Mouse (Mus musculus): Measurements from ENCODE around the gene Zcchc4.
A peak's percentile ranks its signal among the peaks of the same experiment; 100 is the strongest.

- TF ChIP-seq CTCF (IDR thresholded peaks at IDR 0.05 in 2 of 3, conservative IDR thresholded peaks at IDR 0.05 in 1 of 3; ENCODE audit: control insufficient read depth in 1 of 3, insufficient read depth in 1 of 3, low read depth in 2 of 3, low read length in 3 of 3, poor library complexity in 1 of 3, severe bottlenecking in 1 of 3): no peak
- peak; percentile 4 to 50; a peak in 2 of 4 replicates for TF ChIP-seq EP300 (IDR thresholded peaks at IDR 0.05; ENCODE audit: low read depth in 1 of 2, low read length in 2 of 2)
- TF ChIP-seq CHD2 (IDR thresholded peaks at IDR 0.05; ENCODE audit: low read length): no peak
- TF ChIP-seq POLR2AphosphoS5 (IDR thresholded peaks at IDR 0.05; ENCODE audit: borderline replicate concordance, low read depth, low read length): no peak
- TF ChIP-seq USF1 (IDR thresholded peaks at IDR 0.05; ENCODE audit: low read depth, low read length): no peak
- 0 out of 2 replicates have a peak, but pooled peaks have one; percentile 25 for TF ChIP-seq GATA1 (IDR thresholded peaks at IDR 0.05; ENCODE audit: low read depth, low read length)
- no peak for TF ChIP-seq POLR2AphosphoS2 (IDR thresholded peaks at IDR 0.05; ENCODE audit: low read length)
- no peak for TF ChIP-seq ZC3H11A (IDR thresholded peaks at IDR 0.05; ENCODE audit: low read depth, low read length)
Observed at GRCm38 (mm10) chr5:52727747-52728146, 47.5 kb upstream of the Zcchc4 start.

Measured in MEL (cell line).